Mouse (Mus musculus) small intestine, adult 2 months (tissue): Measurements from ENCODE around the gene Sphk1. TPM values are rescaled to one million over a fixed set of nuclear protein-coding genes. Genes with fewer than 3 reads are reported as not detected.
A peak's percentile ranks its signal among the peaks of the same experiment; 100 is the strongest.
"Not testable (repeated sequence)": the region's sequence is repeated elsewhere in the genome, so short reads cannot be mapped to it uniquely, and the experiment has no call there.

Experiments
- H3K27ac ChIP-seq: fragments of 200-500 bp; 2 replicates; pipeline ENCODE4 v1.5.1; 2012; ENCODE audit warnings: low read depth, low read length, control low read depth, inconsistent platforms; ENCODE audit not compliant: insufficient read depth
- H3K27me3 ChIP-seq: fragments of 200-500 bp; 2 replicates; pipeline ENCODE4 v1.6.1; 2012; ENCODE audit warnings: mild to moderate bottlenecking, moderate library complexity, low read length, inconsistent platforms; ENCODE audit not compliant: control insufficient read depth, insufficient read depth
- H3K36me3 ChIP-seq: fragments of 200-500 bp; 2 replicates; pipeline ENCODE4 v1.6.1; 2012; ENCODE audit warnings: mild to moderate bottlenecking, low read length, control low read depth, inconsistent platforms; ENCODE audit not compliant: control insufficient read depth, insufficient read depth
- H3K4me1 ChIP-seq: fragments of 200-500 bp; 2 replicates; pipeline ENCODE4 v1.6.1; 2012; ENCODE audit warnings: low read length, inconsistent platforms, mixed read lengths; ENCODE audit not compliant: control insufficient read depth, insufficient read depth, insufficient read length
- H3K4me3 ChIP-seq: fragments of 200-500 bp; 2 replicates; pipeline ENCODE4 v1.5.1; 2012; ENCODE audit warnings: low read depth, mild to moderate bottlenecking, control low read depth, inconsistent platforms, low read length, moderate library complexity
- CTCF ChIP-seq: fragments of 200-500 bp; IDR thresholded peaks from 2 replicates; pipeline ENCODE4 v1.5.1; 2012; ENCODE audit warnings: low read depth, mild to moderate bottlenecking, control low read depth, inconsistent platforms, low read length, moderate library complexity, mixed read lengths; ENCODE audit not compliant: insufficient replicate concordance, insufficient read length; ENCODE audit errors: extremely low read depth
- POLR2A ChIP-seq: fragments of 200-500 bp; IDR thresholded peaks from 2 replicates; pipeline ENCODE4 v1.6.1; 2012; ENCODE audit warnings: low read depth, mild to moderate bottlenecking, control low read depth, inconsistent platforms, low read length, moderate library complexity
- WGBS: fragments of 180-500 bp; shearing (Covaris S2); methylation state at CpG from one replicate; pipeline ENCODE4 v1.1.7; 2018; 5-methylcytosine and 5-hydroxymethylcytosine counted together
- polyA plus RNA-seq: library from polyadenylated mRNA; depleted of rRNA; stranded (reverse); fragments of >200 nt; gene quantifications from 2 replicates; pipeline ENCODE4 v1.2.3, GENCODE M21; 2012

Sphk1 gene
- polyA plus RNA-seq, 1 experiment, result 47.9 TPM

- H3K4me3 ChIP-seq, result peak overlapping the region; percentile 84
- TF ChIP-seq CTCF (no peak), POLR2A (peak; percentile 70; the same call in 1 of the 2 replicates)
- WGBS, result under 1% methylated on average over 62 of the region's 62 CpGs
These were observed 40.3 kb upstream of the Sphk1 start for GRCm38 (mm10) chr11:116490232-116491107.

DNA sequence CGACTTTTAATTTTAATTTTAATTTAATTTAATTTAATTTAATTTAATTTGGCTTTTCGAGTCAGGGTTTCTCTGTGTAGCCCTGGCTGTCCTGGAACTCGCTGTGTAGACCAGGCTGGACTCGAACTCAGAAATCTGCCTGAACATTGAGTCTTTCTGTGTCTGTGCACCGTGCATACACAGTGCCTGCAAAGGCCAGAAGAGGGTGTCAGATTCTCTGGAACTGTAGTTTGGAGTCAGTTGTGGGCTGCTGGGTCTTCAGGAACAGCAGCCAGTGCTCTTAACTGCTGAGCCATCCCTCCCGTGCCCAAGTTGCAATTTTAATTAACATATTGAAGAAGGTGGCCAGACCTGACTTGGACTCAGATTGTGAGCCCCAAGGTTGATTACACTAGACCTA lies 39.4 kb upstream of the Sphk1 start:
- Histone ChIP-seq H3K27ac (peak overlapping the region; percentile 83; the same call in 1 of the 2 replicates), H3K4me3 (no peak overlapping the region), H3K36me3 (peaks cover 18% of the 10 kb centered on the region), H3K4me1 (peaks cover 19% of the 10 kb centered on the region; the same call in 1 of the 2 replicates), H3K27me3 (no peaks in the 10 kb centered on the region)
- 51% methylated on average over 6 of the region's 6 CpGs for WGBS
- no peak for TF ChIP-seq CTCF
- TF ChIP-seq POLR2A, result no peak

More at GRCm38 (mm10) chr11:116490232-116491107, 40.3 kb upstream of the Sphk1 start:
- Histone ChIP-seq H3K36me3 (peaks cover 26% of the 10 kb centered on the region), H3K4me1 (peaks cover 19% of the 10 kb centered on the region; the same call in 1 of the 2 replicates), H3K27me3 (no peaks in the 10 kb centered on the region), H3K27ac (peak overlapping the region; percentile 90)

- H3K27ac ChIP-seq, result peak overlapping the region; percentile 93; the same call in 1 of the 2 replicates
- not testable (repeated sequence) for H3K4me3 ChIP-seq, H3K27me3 ChIP-seq, H3K36me3 ChIP-seq
- 79% methylated on average over 1 of the region's 1 CpGs for WGBS
- H3K4me1 ChIP-seq, result peaks cover 19% of the 10 kb centered on the region; the same call in 1 of the 2 replicates
These were observed 38.2 kb upstream of the Sphk1 start for GRCm38 (mm10) chr11:116492507-116492906.

DNA sequence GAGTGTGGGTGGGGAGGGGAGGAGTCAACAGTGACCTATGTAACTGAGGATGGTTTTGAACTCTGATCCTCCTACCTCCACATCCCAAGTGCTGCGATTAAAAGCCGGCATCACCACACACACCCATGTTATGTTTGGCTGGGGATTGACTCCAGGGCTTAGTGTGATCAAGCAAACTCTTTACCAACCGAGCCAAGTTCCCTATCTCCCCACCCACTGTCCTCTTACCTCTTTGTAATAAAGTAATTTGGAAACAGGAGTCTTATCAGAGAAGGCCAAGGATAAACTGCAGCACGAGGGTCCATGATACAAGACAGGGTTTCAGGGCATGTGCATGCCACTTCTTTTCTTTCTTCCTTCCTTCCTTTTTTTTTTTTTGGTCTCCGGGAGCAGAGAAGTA lies 37.5 kb upstream of the Sphk1 start:
- Histone ChIP-seq H3K4me1 (peaks cover 19% of the 10 kb centered on the region; the same call in 1 of the 2 replicates), H3K27me3 (no peaks in the 10 kb centered on the region), H3K4me3 (0 out of 2 replicates have a peak overlapping the region, but pooled peaks have one; percentile 14), H3K36me3 (0 out of 2 replicates have a peak, but pooled peaks cover 2% of the 10 kb centered on the region), H3K27ac (peak overlapping the region; percentile 93)
- TF ChIP-seq CTCF, result no peak
- no peak for TF ChIP-seq POLR2A
- WGBS, result 14% methylated on average over 5 of the region's 5 CpGs

DNA sequence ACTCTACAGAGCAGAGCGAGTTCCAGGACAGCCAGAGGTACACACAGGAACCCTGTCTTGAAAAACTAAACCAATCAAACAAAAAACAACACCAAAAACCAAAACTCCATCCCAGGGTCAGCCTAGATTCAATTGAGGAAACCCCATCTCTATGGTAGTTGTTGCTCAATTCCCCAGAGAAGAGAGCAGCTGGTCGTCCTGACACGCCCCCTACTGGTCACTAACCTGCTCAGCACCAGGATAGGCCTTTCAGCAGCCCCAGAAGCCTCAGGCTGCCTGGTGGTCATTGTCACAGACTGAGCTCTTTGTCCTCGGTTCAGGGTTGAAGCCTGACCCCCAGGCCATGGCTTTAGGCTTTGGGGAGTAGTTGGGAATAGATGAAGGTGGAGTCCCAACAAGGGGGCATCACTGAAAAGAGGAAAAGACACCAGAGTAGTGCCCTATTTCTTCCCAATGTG lies 36.9 kb upstream of the Sphk1 start, which contains the start of gene Prpsap1:
Gene Prpsap1, minus strand, starts transcription at position 408 of the 458 bp plus-strand sequence.
- Histone ChIP-seq H3K27me3 (no peaks in the 10 kb centered on the region), H3K4me3 (peak within 1 kb of the TSS; percentile 14; the same call in 1 of the 2 replicates), H3K4me1 (peaks cover 19% of the 10 kb centered on the region; the same call in 1 of the 2 replicates), H3K36me3 (no peaks in the 10 kb centered on the region), H3K27ac (peak within 1 kb of the TSS; percentile 93)
- WGBS, result 19% methylated on average over 4 of the region's 4 CpGs
- TF ChIP-seq POLR2A (no peak), CTCF (peak; percentile 83; the same call in 1 of the 2 replicates)

- peaks cover 19% of the 10 kb centered on the region; the same call in 1 of the 2 replicates for H3K4me1 ChIP-seq
These were observed 36.1 kb upstream of the Sphk1 start for GRCm38 (mm10) chr11:116494474-116495174.

More at GRCm38 (mm10) chr11:116494474-116495174, 36.1 kb upstream of the Sphk1 start:
- no peaks in the 10 kb centered on the region for H3K27me3 ChIP-seq
- no peaks in the 10 kb centered on the region for H3K36me3 ChIP-seq
- peak overlapping the region; percentile 0; the same call in 1 of the 2 replicates for H3K4me3 ChIP-seq
- 18% methylated on average over 13 of the region's 13 CpGs for WGBS
- peak overlapping the region; percentile 93 for H3K27ac ChIP-seq
- no peak for TF ChIP-seq CTCF
- TF ChIP-seq POLR2A, result no peak
